Mouse (Mus musculus): ENCODE results near the gene Ms4a5. TPM values are rescaled to one million over a fixed set of nuclear protein-coding genes. Genes with fewer than 3 reads are reported as not detected.

Ms4a5 gene
- not detected in 2 replicates for polyA plus RNA-seq (2012; rRNA removed)

DNA sequence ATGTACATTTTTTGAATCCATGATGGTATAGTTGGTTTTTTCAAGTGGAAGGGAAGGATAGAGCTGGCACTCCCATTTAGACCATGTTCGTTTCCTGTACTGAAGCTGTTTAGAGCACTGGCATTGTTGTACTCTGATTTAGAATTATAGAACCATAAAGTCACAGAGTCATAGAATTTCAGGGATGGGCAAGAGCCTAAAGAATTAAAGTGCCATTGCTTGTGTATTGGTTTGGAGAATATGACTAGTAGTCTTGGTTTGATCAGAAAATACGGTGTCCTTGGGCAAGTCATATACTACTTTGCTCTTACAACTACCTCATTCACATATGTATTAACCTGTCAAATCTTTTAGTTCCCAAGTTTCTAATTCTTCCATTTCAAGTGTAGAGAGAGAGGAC, at the start of gene Ms4a5:
Gene Ms4a5 (minus strand): TSS at position 101 of the 400 bp plus-strand sequence.

DNA sequence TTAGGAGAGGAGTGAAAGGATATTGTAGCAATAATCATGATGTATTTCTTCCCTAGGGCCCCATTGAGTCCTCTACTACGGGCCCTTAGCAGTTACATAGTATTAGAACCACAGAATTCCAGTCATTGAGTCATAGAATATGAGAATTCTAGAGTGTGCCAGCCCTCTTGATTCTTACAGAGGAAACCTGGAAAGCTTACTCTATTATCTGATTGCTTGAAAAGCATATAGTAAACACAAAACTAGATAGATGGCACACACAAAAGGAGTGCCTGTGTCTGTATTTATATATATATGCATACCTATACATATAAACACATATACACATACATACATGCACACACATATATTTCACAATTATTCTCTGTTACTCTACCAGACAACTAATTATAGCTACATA, 30.7 kb upstream of the Ms4a5 start, which contains the start of gene Ms4a14:
Gene Ms4a14 (minus strand): TSS at position 101 of the 400 bp plus-strand sequence.

DNA sequence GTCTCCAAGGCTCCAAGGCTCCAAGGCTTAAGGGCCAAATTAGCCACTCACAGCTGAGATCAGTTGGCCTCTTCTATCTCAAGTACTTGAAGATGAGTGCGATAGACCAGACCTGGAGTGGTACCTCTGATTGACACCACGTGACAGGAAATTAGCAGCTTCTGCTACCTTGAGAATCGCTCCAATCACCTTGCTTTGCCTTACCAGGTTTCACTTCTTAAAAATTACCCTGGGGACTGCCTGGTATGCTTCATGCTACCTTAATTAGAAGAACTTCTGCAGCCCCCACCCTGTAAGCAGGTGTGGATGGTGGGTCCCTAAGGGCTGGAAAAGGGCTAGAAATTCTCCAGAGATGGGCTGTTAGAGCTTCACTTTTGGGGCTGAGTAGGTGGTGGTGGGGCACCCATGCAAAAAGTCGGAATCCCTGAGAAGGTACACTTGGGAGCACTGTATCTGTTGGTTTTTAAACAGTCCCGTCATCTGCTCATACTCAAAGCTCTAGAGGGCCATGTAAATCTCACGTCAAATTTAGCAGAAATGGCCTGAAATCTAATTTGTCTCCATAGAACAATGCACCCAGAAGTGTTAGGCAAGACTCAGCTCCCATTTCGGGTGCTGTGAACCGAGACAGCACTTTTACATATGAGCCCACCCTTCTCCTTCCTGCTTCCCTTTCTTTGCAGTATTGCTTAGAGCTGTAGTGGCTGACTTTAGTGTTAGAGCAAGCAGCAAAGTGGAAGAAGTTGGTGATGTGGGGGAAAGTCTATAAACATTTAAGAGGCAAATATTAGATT, 17.4 kb downstream of the Ms4a5 start, which contains the start of gene Ms4a1:
Gene Ms4a1 (minus strand): TSS at position 190 of the 794 bp plus-strand sequence.

DNA sequence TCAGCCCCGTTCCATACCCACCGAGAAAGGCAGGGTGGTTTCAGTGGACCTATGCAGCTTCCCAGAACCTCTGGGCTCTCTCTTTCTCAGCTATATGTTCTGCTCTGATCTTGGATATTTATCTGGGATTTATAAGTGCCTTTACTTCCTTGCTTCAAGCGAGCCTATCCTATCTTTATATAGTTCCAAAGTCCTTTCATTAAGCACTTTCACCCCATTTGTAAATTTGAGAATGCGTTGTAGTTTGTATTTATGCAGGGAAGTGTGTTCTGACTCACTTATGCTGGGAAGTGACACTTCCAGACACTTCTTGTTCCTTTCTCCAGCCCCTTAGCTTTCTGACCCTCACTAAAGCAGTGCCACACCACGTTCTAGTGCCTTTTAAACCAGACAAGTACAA, 51.3 kb downstream of the Ms4a5 start, which contains the start of gene Ms4a12:
Gene Ms4a12 (minus strand): TSS at position 101 of the 400 bp plus-strand sequence.

Other genes starting within 250 kb of the Ms4a5 start
- gene Ms4a8a, start 202.8 kb downstream of the Ms4a5 start, polyA plus RNA-seq (2012; rRNA removed): 39.9 and 42.1 TPM in 2 replicates
- not detected in 2 replicates for gene 1700017D01Rik, start 153.0 kb downstream of the Ms4a5 start, polyA plus RNA-seq (2012; rRNA removed)
- gene 1700025F22Rik, start 118.6 kb downstream of the Ms4a5 start, polyA plus RNA-seq (2012; rRNA removed): not detected in 2 replicates
- gene Ms4a13, start 87.1 kb downstream of the Ms4a5 start, polyA plus RNA-seq (2012; rRNA removed): not detected in 2 replicates
- gene Ms4a12, start 51.4 kb downstream of the Ms4a5 start, polyA plus RNA-seq (2012; rRNA removed): 0.12 TPM in 1 of 2 replicates, not detected in the other
- gene Ms4a1, start 17.6 kb downstream of the Ms4a5 start, polyA plus RNA-seq (2012; rRNA removed): not detected in 2 replicates
- 0.01 and 0.10 TPM in 2 replicates for gene Ms4a14, start 30.6 kb upstream of the Ms4a5 start, polyA plus RNA-seq (2012; rRNA removed)
- gene Ms4a7, start 52.3 kb upstream of the Ms4a5 start, polyA plus RNA-seq (2012; rRNA removed): 0.42 TPM in 2 replicates
- 0.15 TPM in 1 of 2 replicates, not detected in the other for gene Ms4a4a, start 91.7 kb upstream of the Ms4a5 start, polyA plus RNA-seq (2012; rRNA removed)
- 0.12 TPM in 1 of 2 replicates, not detected in the other for gene Ms4a4c, start 120.9 kb upstream of the Ms4a5 start, polyA plus RNA-seq (2012; rRNA removed)
- 0.02 and 0.06 TPM in 2 replicates for gene Ms4a4b, start 159.7 kb upstream of the Ms4a5 start, polyA plus RNA-seq (2012; rRNA removed)
- gene Ms4a6c, start 185.5 kb upstream of the Ms4a5 start, polyA plus RNA-seq (2012; rRNA removed): 0.50 and 0.77 TPM in 2 replicates
- gene Gm8369, start 202.1 kb upstream of the Ms4a5 start, polyA plus RNA-seq (2012; rRNA removed): 0.10 TPM in 1 of 2 replicates, not detected in the other
- gene Ms4a6b, start 232.6 kb upstream of the Ms4a5 start, polyA plus RNA-seq (2012; rRNA removed): 0.23 and 0.65 TPM in 2 replicates